Comparison of ENCODE assay signal across 8 mouse cellular contexts in genomic region chr17:53587074-53587851, GRCm38 (mm10). TPM values are rescaled to one million over a fixed set of nuclear protein-coding genes. Genes with fewer than 3 reads are reported as not detected.
DNase-seq lines count a peak whose midpoint lies in the region; ATAC-seq lines count a peak whose summit lies in the region.

No protein-coding gene starts in this region.

- H3K27me3 ChIP-seq in midbrain, embryonic 11.5 days (ENCODE audit: control insufficient read depth, insufficient read depth, low read length), result no peaks in the 10 kb centered on the region
- no peaks in the 10 kb centered on the region for H3K27me3 ChIP-seq in midbrain, embryonic 10.5 days (ENCODE audit: low read depth, poor library complexity, severe bottlenecking)
- no peaks in the 10 kb centered on the region for H3K27me3 ChIP-seq in limb, embryonic 15.5 days
- H3K27me3 ChIP-seq in stomach, embryonic 15.5 days (replicated peaks), result no peaks in the 10 kb centered on the region

- H3K9me3 ChIP-seq in midbrain, embryonic 11.5 days (ENCODE audit: control insufficient read depth, low read length), result no peaks in the 10 kb centered on the region
- H3K9me3 ChIP-seq in midbrain, embryonic 10.5 days (replicated peaks), result no peaks in the 10 kb centered on the region
- no peaks in the 10 kb centered on the region for H3K9me3 ChIP-seq in limb, embryonic 15.5 days
- no peaks in the 10 kb centered on the region for H3K9me3 ChIP-seq in stomach, embryonic 15.5 days

- ATAC-seq in midbrain, embryonic 11.5 days (ENCODE audit: low FRiP score), result no peak
- ATAC-seq in granulocyte monocyte progenitor cell, adult 5-6 weeks (replicated peaks; ENCODE audit: poor library complexity, severe bottlenecking), result peak; percentile 74
- peak; percentile 56; the same call in 1 of the 2 replicates for ATAC-seq in limb, embryonic 15.5 days (ENCODE audit: insufficient number of reproducible peaks, low FRiP score, low TSS enrichment, low read depth)
- ATAC-seq in stomach, embryonic 15.5 days (ENCODE audit: insufficient read depth, low FRiP score, low read depth), result peak; percentile 81

- DNase-seq in midbrain, embryonic 11.5 days (ENCODE audit: low spot score, missing footprints), result peak; percentile 53
- no peak for DNase-seq in midbrain, embryonic 10.5 days (ENCODE audit: low spot score)
- peak; percentile 68 to 80 for DNase-seq in cerebellum, postnatal 36 days
- peak; percentile 88 for DNase-seq in kidney, adult 18-20 months
- DNase-seq in monocyte, adult 2 months (ENCODE audit: low read depth in 1 of 2, low spot score in 2 of 2), result peak; percentile 82 to 86

- no peak overlapping the region for H3K4me3 ChIP-seq in midbrain, embryonic 11.5 days (ENCODE audit: low read depth, low read length)
- H3K4me3 ChIP-seq in midbrain, embryonic 10.5 days, result no peak overlapping the region
- H3K4me3 ChIP-seq in limb, embryonic 15.5 days, result no peak overlapping the region
- no peak overlapping the region for H3K4me3 ChIP-seq in stomach, embryonic 15.5 days (replicated peaks)

- 86% methylated on average over 14 of the region's 14 CpGs for WGBS in midbrain, embryonic 11.5 days
- 90% methylated on average over 14 of the region's 14 CpGs for WGBS in midbrain, embryonic 10.5 days
- WGBS in limb, embryonic 15.5 days, result 51% methylated on average over 14 of the region's 14 CpGs
- 30% methylated on average over 14 of the region's 14 CpGs for WGBS in stomach, embryonic 15.5 days

- H3K27ac ChIP-seq in midbrain, embryonic 11.5 days (ENCODE audit: low read depth, low read length), result no peak overlapping the region
- H3K27ac ChIP-seq in midbrain, embryonic 10.5 days (replicated peaks), result no peak overlapping the region
- H3K27ac ChIP-seq in limb, embryonic 15.5 days, result peak overlapping the region; percentile 62
- H3K27ac ChIP-seq in stomach, embryonic 15.5 days, result 0 out of 2 replicates have a peak overlapping the region, but pooled peaks have one; percentile 21

- no peak overlapping the region for H3K4me2 ChIP-seq in midbrain, embryonic 11.5 days
- no peak overlapping the region for H3K4me2 ChIP-seq in limb, embryonic 15.5 days
- peak overlapping the region; percentile 4 for H3K4me2 ChIP-seq in stomach, embryonic 15.5 days

- no peak overlapping the region for H3K9ac ChIP-seq in midbrain, embryonic 11.5 days (ENCODE audit: low read length)
- H3K9ac ChIP-seq in limb, embryonic 15.5 days, result no peak overlapping the region
- H3K9ac ChIP-seq in stomach, embryonic 15.5 days, result no peak overlapping the region

- no peaks in the 10 kb centered on the region for H3K4me1 ChIP-seq in midbrain, embryonic 11.5 days (ENCODE audit: control insufficient read depth, insufficient read depth, low read length)
- peaks cover 6% of the 10 kb centered on the region; the same call in 1 of the 2 replicates for H3K4me1 ChIP-seq in midbrain, embryonic 10.5 days
- peaks cover 16% of the 10 kb centered on the region for H3K4me1 ChIP-seq in limb, embryonic 15.5 days
- peaks cover 7% of the 10 kb centered on the region; the same call in 1 of the 2 replicates for H3K4me1 ChIP-seq in stomach, embryonic 15.5 days

- H3K36me3 ChIP-seq in midbrain, embryonic 11.5 days (ENCODE audit: control insufficient read depth, insufficient read depth, low read length), result no peaks in the 10 kb centered on the region
- H3K36me3 ChIP-seq in midbrain, embryonic 10.5 days, result no peaks in the 10 kb centered on the region
- no peaks in the 10 kb centered on the region for H3K36me3 ChIP-seq in limb, embryonic 15.5 days
- H3K36me3 ChIP-seq in stomach, embryonic 15.5 days, result no peaks in the 10 kb centered on the region

RNA-seq across cellular contexts. Expression of gene Kat2b, which starts 20.6 kb away (rescaled TPM):
- polyA plus RNA-seq in midbrain, embryonic 11.5 days (2014; fragmentation: Nextera tagmentation; extraction: Ambion mirVana), result 4.9 and 5.5 TPM in 2 replicates
- 2.6 and 3.1 TPM in 2 replicates for polyA plus RNA-seq in midbrain, embryonic 10.5 days (2016; fragmentation: Nextera tagmentation; extraction: Ambion mirVana)
- 35.1 and 51.5 TPM in 2 replicates for total RNA-seq in granulocyte monocyte progenitor cell, adult 5-6 weeks (2014; fragmentation: Nextera tagmentation)
- 30.5 and 35.9 TPM in 2 replicates for total RNA-seq in granulocyte monocyte progenitor cell, adult 5-6 weeks (2017)
- 6.5 and 6.6 TPM in 2 replicates for polyA plus RNA-seq in limb, embryonic 15.5 days (2015; fragmentation: Nextera tagmentation; extraction: Ambion mirVana)
- polyA plus RNA-seq in stomach, embryonic 15.5 days (2015; fragmentation: Nextera tagmentation; extraction: Ambion mirVana), result 4.1 and 5.3 TPM in 2 replicates

RNA-seq across cellular contexts. Expression of gene Pp2d1, which starts 48.0 kb away (rescaled TPM):
- polyA plus RNA-seq in midbrain, embryonic 11.5 days (2014; fragmentation: Nextera tagmentation; extraction: Ambion mirVana), result 0.22 and 0.34 TPM in 2 replicates
- polyA plus RNA-seq in midbrain, embryonic 10.5 days (2016; fragmentation: Nextera tagmentation; extraction: Ambion mirVana), result 0.15 and 0.29 TPM in 2 replicates
- total RNA-seq in granulocyte monocyte progenitor cell, adult 5-6 weeks (2014; fragmentation: Nextera tagmentation), result not detected in 2 replicates
- total RNA-seq in granulocyte monocyte progenitor cell, adult 5-6 weeks (2017), result not detected in 2 replicates
- polyA plus RNA-seq in limb, embryonic 15.5 days (2015; fragmentation: Nextera tagmentation; extraction: Ambion mirVana), result 0.19 and 0.20 TPM in 2 replicates
- polyA plus RNA-seq in stomach, embryonic 15.5 days (2015; fragmentation: Nextera tagmentation; extraction: Ambion mirVana), result 0.27 and 0.42 TPM in 2 replicates

Comparison
In these comparisons a context has a peak if more than half of its experiments do, and no peak if none do; other contexts are left out.
1. H3K27ac ChIP-seq: peak in limb, embryonic 15.5 days (single experiment) and stomach, embryonic 15.5 days (single experiment); none in midbrain, embryonic 11.5 days (single experiment) and midbrain, embryonic 10.5 days (single experiment).